Mouse (Mus musculus): Measurements from ENCODE around the gene Map3k5.

DNA sequence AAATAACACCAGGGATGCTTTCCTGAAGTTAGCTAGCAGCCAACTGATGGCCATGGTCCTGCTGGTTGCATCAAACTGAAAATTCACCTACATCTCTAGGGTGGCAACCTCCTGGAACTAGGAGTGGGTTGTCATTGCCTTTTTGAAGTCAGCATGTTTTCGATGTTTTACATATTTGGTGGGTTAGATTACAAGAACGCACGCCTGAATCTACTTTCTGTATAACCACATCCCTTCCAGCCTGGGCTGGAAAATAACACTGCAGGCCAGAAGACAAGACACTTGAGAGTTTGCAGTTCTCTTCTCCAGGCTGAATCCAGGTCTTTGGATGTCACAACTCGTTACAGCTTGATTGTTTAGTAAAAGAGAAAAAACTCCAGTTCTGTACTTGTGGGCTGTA, 28.5 kb downstream of the Map3k5 start:
- TF ChIP-seq TAL1 (IDR thresholded peaks at IDR 0.05; ENCODE audit: low read length) (no peak), GATA1 (IDR thresholded peaks at IDR 0.05; ENCODE audit: low read length) (no peak)
